Mouse (Mus musculus) liver, embryonic 14.5 days (tissue): ENCODE results near the gene Bmt2. TPM values are rescaled to one million over a fixed set of nuclear protein-coding genes. Genes with fewer than 3 reads are reported as not detected.
A peak's percentile ranks its signal among the peaks of the same experiment; 100 is the strongest.

ENCODE experiments used
- ATAC-seq: fragments of 200-750 bp; cut with Nextera tagmentation; 2 replicates; pipeline ENCODE4 v1.8.0; 2017; ENCODE audit warnings: moderate number of reproducible peaks, mild to moderate bottlenecking, moderate library complexity; ENCODE audit not compliant: insufficient read depth
- DNase-seq, 3 experiments: peaks; one replicate each; pipeline ENCODE4 v3.0.0-alpha.2; 2012 to 2013; ENCODE audit warnings: low read depth in 3 of 3, low spot score in 3 of 3
- H3K27ac ChIP-seq: fragments of 300-500 bp; sonication (generic); 2 replicates; pipeline ENCODE4 v1.5.1; 2014; ENCODE audit warnings: moderate library complexity, mild to moderate bottlenecking, control low read depth, inconsistent platforms
- H3K27me3 ChIP-seq: fragments of 300-500 bp; sonication (generic); 2 replicates; pipeline ENCODE4 v1.6.1; 2014; ENCODE audit warnings: mild to moderate bottlenecking, low read length, moderate library complexity; ENCODE audit not compliant: control insufficient read depth, insufficient read depth
- H3K36me3 ChIP-seq: fragments of 300-500 bp; sonication (generic); replicated peaks from 2 replicates; pipeline ENCODE4 v1.6.1; 2014; ENCODE audit warnings: low read depth; ENCODE audit not compliant: control insufficient read depth, insufficient read depth
- H3K4me1 ChIP-seq, 2 experiments: fragments of 200-500 bp in 1 of 2; fragments of 300-500 bp in 1 of 2; sonication (generic) in 1 of 2; replicated peaks; 2 replicates each; pipeline ENCODE4 v1.6.1; 2012 to 2014; ENCODE audit warnings: antibody characterized with exemption in 1 of 2, inconsistent platforms in 1 of 2, low read length in 1 of 2; ENCODE audit not compliant: control insufficient read depth in 2 of 2, insufficient read depth in 2 of 2
- H3K4me2 ChIP-seq: fragments of 300-500 bp; sonication (generic); 2 replicates; pipeline ENCODE4 v1.6.1; 2014; ENCODE audit warnings: low read depth, mild to moderate bottlenecking, control low read depth, moderate library complexity
- H3K4me3 ChIP-seq, 2 experiments: fragments of 200-500 bp in 1 of 2; fragments of 300-500 bp in 1 of 2; sonication (generic) in 1 of 2; 2 replicates each; pipeline ENCODE4 v1.5.1; 2012 to 2014; ENCODE audit warnings: low read depth in 2 of 2, low read length in 2 of 2, mild to moderate bottlenecking in 2 of 2, control low read depth in 1 of 2, inconsistent platforms in 1 of 2, moderate library complexity in 1 of 2; ENCODE audit not compliant: insufficient read depth in 1 of 2
- H3K9ac ChIP-seq: fragments of 300-500 bp; sonication (generic); replicated peaks from 2 replicates; pipeline ENCODE4 v1.6.1; 2014; ENCODE audit warnings: mild to moderate bottlenecking, control low read depth, moderate library complexity
- H3K9me3 ChIP-seq: fragments of 300-500 bp; sonication (generic); 2 replicates; pipeline ENCODE4 v1.6.1; 2016; ENCODE audit warnings: low read length, mixed read lengths; ENCODE audit not compliant: control insufficient read depth
- CTCF ChIP-seq: IDR thresholded peaks from 2 replicates; pipeline ENCODE4 v1.5.1; 2016; ENCODE audit warnings: antibody characterized with exemption, low read depth, control low read depth
- EP300 ChIP-seq: IDR thresholded peaks from 2 replicates; pipeline ENCODE4 v1.6.1; 2016; ENCODE audit warnings: antibody characterized with exemption, low read depth
- WGBS: fragments of 180-500 bp; shearing (Covaris S2); extraction: QIAGEN DNeasy Blood & Tissue Kit; methylation state at CpG from one replicate; pipeline ENCODE4 v1.1.7; 2014; ENCODE audit not compliant: insufficient replicate concordance; 5-methylcytosine and 5-hydroxymethylcytosine counted together
- polyA plus RNA-seq, 2 experiments: library from polyadenylated mRNA; depleted of rRNA in 1 of 2; stranded (reverse) in 1 of 2; unstranded in 1 of 2; fragments of >200 nt; fragmentation: Nextera tagmentation in 1 of 2; extraction: Ambion mirVana in 1 of 2; gene quantifications; 2 replicates each; pipeline versions ENCODE4 v1.2.1 to v1.2.3; 2012 to 2014

Gene Bmt2
- polyA plus RNA-seq, 2 experiments: 2.2 to 3.0 TPM

DNA sequence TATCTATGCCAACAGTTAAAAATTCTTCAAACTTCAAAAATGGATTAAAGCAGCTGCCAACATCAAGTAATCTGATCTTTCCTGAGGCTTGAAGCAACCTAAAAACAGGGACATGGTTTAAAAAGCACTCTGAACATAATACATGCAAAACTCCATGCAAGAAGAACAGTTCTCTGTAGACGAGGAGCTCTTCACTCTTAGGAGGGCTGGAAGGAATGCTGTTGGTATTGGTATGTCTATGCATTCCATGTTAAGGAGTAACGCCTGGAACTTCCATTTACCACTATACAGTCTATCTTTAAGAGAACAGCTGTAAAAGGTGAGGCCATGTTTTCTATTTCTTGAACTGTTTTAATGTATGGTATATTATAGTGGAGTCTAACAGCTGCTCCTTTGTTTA is 47.2 kb downstream of the Bmt2 start:
- no peaks in the 10 kb centered on the region for H3K36me3 ChIP-seq
- H3K4me2 ChIP-seq: no peak overlapping the region
- ATAC-seq (no peak), DNase-seq (no peak)
- TF ChIP-seq CTCF (no peak), EP300 (no peak)
- H3K4me3 ChIP-seq: no peak overlapping the region
- WGBS: 59% methylated on average over 2 of the region's 2 CpGs
- H3K27me3 ChIP-seq: no peaks in the 10 kb centered on the region
- H3K9ac ChIP-seq: no peak overlapping the region
- H3K9me3 ChIP-seq: no peaks in the 10 kb centered on the region
- no peaks in the 10 kb centered on the region for H3K4me1 ChIP-seq
- H3K27ac ChIP-seq: no peak overlapping the region

DNA sequence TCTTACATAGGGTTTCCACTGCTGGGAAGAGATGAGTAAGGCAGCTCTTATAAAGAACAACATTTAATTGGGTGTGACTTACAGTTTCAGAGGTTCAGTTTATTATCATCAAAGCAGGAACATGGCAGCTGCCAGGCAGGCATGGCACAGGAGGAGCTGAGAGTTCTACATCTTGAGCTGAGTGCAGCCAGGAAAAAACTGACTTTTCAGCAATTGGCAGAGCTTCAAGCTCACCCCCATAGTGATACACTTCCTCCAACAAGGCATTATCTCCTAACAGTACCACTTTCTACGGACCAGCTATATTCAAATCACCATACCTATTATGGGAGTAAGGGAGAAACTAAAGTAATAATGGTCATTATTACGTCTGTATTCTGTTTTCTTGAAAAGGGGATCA is 58.1 kb downstream of the Bmt2 start:
- no peak overlapping the region for H3K9ac ChIP-seq
- H3K4me2 ChIP-seq: no peak overlapping the region
- H3K27ac ChIP-seq: no peak overlapping the region
- ATAC-seq (no peak), DNase-seq (no peak)
- H3K9me3 ChIP-seq: no peaks in the 10 kb centered on the region
- TF ChIP-seq CTCF (no peak), EP300 (no peak)
- H3K27me3 ChIP-seq: no peaks in the 10 kb centered on the region
- H3K4me1 ChIP-seq: peaks cover 0 to 8% of the 10 kb centered on the region in 2 experiments; a peak in 3 of 4 replicates
- H3K4me3 ChIP-seq: no peak overlapping the region
- no peaks in the 10 kb centered on the region for H3K36me3 ChIP-seq
- 35% methylated on average over 2 of the region's 2 CpGs for WGBS

DNA sequence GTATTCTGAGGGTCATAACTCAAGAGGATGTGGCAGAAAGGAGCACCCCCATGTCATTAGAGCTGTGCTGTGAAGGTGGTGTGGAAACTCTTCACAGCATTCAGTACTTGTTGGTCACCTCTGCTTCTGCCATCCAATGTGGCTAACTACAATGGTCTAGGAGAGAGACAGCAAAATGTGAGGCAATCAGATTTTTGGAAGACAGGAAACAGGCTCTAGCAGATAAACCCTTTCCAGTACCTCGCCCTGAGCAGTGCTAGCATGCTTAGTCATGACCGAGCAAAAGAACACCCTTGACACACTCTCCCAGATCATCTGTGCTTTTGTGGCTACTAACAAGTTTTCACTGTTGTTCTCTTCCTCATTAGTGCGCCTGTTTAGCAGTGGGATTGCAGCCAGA is 60.7 kb downstream of the Bmt2 start:
- Histone ChIP-seq H3K4me3 (no peak overlapping the region), H3K36me3 (no peaks in the 10 kb centered on the region), H3K27ac (no peak overlapping the region), H3K9ac (no peak overlapping the region), H3K9me3 (no peaks in the 10 kb centered on the region), H3K4me1 (peaks cover 0 to 8% of the 10 kb centered on the region in 2 experiments; a peak in 3 of 4 replicates), H3K4me2 (no peak overlapping the region), H3K27me3 (no peaks in the 10 kb centered on the region)
- 12% methylated on average over 3 of the region's 3 CpGs for whole genome bisulfite sequencing
- ATAC-seq (peak; percentile 65), DNase-seq (no peak)
- TF ChIP-seq EP300 (no peak), CTCF (no peak)

DNA sequence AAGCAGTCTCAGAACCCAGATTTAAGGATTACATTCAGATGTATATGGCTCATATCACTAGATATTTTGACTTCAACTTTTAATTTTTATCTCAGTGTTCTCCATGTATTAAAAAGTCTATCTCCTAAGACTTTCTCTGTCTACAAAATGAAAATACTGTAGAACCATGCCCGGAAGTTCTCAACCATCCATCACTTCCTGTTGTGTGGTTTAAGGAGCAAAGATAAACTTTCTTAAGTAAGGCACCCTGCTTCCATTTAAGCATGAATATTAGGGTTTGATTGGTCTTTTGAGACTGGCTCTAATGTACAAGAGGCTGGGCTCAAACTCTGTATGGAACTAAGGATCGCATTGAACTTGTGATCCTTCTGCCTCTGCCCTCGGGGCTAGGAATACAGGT is 63.2 kb downstream of the Bmt2 start:
- no peak overlapping the region for H3K27ac ChIP-seq
- DNase-seq: no peak
- H3K9me3 ChIP-seq: no peaks in the 10 kb centered on the region
- H3K4me2 ChIP-seq: no peak overlapping the region
- TF ChIP-seq EP300 (no peak), CTCF (no peak)
- H3K4me1 ChIP-seq: peaks cover 0 to 8% of the 10 kb centered on the region in 2 experiments; a peak in 3 of 4 replicates
- no peak overlapping the region for H3K9ac ChIP-seq
- no peak for ATAC-seq
- WGBS: 49% methylated on average over 3 of the region's 3 CpGs
- no peaks in the 10 kb centered on the region for H3K36me3 ChIP-seq
- no peaks in the 10 kb centered on the region for H3K27me3 ChIP-seq
- no peak overlapping the region for H3K4me3 ChIP-seq

DNA sequence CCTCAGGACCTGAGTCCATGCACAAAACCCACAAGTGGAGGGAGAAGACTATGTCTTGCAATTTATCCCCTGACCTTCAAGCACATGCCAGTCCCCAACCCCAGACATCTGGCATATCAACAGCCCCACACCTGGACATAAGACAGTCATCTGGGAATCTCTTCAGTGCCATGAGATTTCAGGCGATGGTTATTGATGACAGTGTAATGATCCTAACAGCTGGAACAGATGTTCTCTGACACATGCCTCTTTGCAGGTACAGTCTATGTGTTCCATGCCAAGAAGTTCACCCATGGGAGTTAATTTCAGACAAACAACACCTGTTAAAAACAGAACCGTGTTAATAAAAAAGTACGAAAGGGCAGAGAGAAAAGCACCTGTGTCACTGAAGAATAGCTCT is 64.1 kb downstream of the Bmt2 start:
- TF ChIP-seq EP300: no peak
- no peak for TF ChIP-seq CTCF
- Histone ChIP-seq H3K36me3 (no peaks in the 10 kb centered on the region), H3K9ac (no peak overlapping the region), H3K9me3 (no peaks in the 10 kb centered on the region), H3K4me2 (no peak overlapping the region), H3K27me3 (no peaks in the 10 kb centered on the region), H3K4me1 (peaks cover 2 to 11% of the 10 kb centered on the region in 2 experiments; a peak in 3 of 4 replicates), H3K27ac (no peak overlapping the region), H3K4me3 (no peak overlapping the region)
- 62% methylated on average over 3 of the region's 3 CpGs for WGBS
- ATAC-seq (no peak), DNase-seq (no peak)

DNA sequence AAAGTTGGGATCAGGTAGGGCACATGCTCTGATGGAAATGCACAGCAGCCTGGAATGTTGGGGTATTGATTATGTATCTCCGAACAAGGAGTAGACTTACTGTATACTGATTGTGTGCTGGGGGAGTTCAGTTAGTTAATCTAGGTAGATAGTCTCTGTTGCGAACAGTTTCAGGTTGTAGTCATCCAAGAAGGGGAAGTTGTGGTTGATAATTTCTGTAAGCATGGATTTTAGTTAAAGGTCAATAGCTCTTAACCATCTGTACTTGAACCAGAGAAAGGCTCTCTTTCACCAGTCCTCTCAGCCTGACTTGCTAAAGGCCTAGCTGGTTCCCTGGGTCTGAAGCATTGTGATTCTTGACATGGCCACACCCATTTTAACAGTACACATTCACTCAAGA is 66.9 kb downstream of the Bmt2 start:
- WGBS: 63% methylated on average over 2 of the region's 2 CpGs
- Histone ChIP-seq H3K9ac (no peak overlapping the region), H3K27ac (no peak overlapping the region), H3K4me1 (peaks cover 16% of the 10 kb centered on the region in 2 experiments), H3K36me3 (no peaks in the 10 kb centered on the region), H3K4me2 (no peak overlapping the region), H3K27me3 (no peaks in the 10 kb centered on the region), H3K9me3 (no peaks in the 10 kb centered on the region), H3K4me3 (no peak overlapping the region)
- ATAC-seq (no peak), DNase-seq (no peak)
- TF ChIP-seq CTCF (no peak), EP300 (no peak)
